Mouse (Mus musculus) kidney, adult 2 months (tissue): ENCODE measurements around the gene Olfr311.

Source experiments
- CTCF ChIP-seq: fragments of 200-500 bp; conservative IDR thresholded peaks from 2 replicates; pipeline ENCODE4 v1.5.1; 2011; ENCODE audit warnings: low read depth, mild to moderate bottlenecking, control low read depth, low read length, moderate library complexity, mixed read lengths; ENCODE audit not compliant: insufficient read depth, insufficient read length
- POLR2A ChIP-seq: fragments of 200-500 bp; IDR thresholded peaks from one replicate; pipeline ENCODE4 v1.6.1; 2011; ENCODE audit warnings: low read depth, low read length, control low read depth

DNA sequence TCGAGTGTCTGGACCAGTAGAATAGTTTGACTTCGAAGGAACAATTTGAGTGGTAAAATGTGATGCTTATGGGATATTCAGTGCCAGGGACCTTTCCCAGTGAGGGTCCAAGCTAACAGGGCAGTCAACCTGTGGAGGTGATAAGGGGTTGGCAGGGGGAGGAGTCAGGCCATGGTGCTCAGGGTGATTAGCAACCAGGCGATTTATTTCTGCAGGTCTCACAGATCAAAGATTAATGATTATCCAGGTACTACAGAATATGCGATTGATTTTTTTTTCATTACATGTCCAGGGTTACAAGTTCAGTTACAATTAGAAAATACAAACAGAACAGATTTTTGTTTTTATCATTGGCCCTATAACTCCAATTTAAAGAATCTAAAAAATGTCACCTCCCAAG lies 35.2 kb upstream of the Olfr311 start:
- TF ChIP-seq CTCF (no peak), POLR2A (no peak)
